Mouse (Mus musculus) embryo, embryonic 11.5 days (tissue): ENCODE measurements around the gene Hmces.
A peak's percentile ranks its signal among the peaks of the same experiment; 100 is the strongest.

ENCODE experiments used
- DNase-seq: peaks from one replicate; pipeline ENCODE4 v3.0.0-alpha.2; 2012; ENCODE audit warnings: low read depth, low spot score

Gene Hmces

DNA sequence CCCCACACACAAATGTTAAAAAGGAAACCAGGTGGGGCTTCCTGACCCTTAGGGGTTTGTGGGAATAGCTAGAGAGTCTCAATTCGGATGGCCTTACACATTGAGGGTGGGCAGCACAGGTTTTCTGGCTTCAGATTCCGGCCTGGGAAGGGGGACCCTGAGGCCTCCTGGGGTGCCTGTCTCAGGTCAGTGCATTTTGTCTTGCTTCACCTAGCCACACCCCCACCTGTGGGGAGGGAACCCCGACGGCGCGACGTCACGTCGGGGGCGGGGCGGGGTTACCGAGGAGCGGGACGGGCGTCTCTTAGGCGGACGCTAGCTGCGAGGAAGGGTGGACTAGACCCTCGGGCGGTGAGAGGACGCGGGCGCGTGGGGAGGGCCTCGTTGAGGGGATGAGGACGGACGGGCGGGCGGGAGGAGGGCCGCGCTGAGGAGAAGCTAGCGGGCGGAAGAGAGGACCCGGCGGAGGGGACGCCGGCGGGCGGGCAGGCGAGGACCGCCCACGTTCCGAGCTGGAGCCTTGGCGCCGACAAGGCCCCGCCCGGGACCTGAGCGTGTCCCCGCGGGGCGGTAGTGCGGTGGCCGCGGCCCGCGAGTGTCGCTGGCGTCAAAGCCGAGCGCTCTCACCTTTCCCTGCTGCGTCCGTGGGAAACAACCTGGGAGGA, at the start of gene Hmces:
TSS of gene Hmces (plus strand) at position 275 of the 665 bp plus-strand sequence.
- DNase-seq = peak; percentile 56

DNA sequence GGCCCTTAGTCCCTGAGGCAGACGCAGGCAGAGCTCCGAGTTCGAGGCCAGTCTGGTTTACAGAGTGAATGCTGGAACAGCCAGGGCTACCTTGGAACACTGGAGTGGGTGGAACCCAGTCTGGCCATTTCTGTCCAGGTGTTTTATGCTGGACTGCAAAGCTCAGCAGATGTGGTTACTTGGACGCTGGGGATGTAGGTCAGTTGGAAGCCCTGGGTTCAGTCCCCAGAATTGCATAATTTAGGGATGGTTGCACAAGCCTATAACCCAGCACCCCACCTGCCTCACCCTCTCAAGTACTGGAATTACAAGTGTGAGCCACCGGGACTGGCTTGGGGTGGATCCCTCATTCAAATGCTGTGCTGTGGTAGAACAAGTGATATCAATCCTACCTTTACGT, 47.5 kb upstream of the Hmces start:
- no peak for DNase-seq

DNA sequence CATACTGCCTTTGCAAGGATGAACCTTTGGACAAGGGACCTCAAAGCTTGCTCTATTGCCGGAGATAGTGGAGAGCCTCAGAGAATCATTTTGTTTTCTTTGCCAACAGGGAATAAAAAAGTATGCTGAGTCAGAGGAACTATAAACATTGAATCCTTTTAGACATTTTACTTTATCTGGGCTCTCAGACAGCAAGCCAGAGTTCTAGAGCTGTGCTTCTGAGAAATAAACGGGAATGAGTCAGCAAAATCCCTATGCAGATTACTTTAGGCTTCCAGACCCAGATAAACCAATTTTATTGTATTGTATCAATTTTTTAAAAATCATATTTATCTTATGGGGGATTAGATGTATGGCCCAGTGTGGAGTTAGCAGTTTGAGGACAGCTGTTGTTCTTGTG, 46.5 kb upstream of the Hmces start:
- no peak for DNase-seq

DNA sequence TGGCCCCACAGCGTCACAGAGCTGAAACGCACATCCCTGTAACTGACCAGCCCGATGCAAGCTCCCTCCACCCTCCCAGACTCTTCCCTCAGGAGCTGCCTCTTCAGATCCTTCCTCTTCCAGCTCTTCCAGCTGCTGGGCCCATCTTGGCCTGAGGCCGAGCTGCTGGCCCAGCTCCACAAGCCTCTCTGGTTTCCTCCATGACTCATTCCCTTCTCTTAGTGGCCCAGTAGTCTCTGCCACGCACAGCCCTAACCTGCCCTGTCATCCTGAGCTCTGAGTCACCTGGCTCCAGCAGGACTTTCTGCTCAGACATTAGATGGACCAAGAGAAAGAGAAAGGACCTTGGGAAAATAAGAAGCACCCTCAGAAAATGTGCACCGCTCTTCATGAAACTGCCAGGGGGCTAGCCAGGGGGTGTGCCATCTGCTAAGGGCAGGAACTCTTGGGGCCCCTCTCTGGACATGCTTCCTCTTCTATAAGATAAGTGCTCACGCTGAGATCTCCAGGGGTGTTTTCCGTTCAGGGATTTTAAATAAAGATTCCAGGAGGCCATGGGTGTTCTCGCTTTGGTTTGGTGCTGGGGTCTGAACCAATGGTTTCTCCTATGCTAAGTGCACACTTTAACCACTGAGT, 44.7 kb upstream of the Hmces start:
- no peak for DNase-seq

DNA sequence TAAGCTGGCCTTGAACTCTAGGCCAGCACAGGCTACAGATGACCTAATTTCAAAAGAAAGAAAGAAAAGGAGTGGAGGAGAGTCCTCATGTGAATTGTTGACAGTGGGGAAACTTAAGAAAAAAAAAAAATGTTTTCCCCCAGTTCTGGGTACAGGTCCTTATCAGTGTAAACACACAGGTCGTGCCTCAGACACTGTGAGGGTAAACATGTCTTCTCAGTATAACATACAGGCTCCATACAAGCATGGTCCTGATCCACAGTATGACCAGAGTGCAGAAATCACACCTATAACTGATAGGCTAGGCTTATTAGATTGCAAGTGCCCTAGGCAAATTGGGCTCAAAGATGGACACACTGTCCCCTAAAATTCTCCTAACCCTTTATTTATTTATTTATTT, 43.3 kb upstream of the Hmces start:
- DNase-seq = no peak

DNA sequence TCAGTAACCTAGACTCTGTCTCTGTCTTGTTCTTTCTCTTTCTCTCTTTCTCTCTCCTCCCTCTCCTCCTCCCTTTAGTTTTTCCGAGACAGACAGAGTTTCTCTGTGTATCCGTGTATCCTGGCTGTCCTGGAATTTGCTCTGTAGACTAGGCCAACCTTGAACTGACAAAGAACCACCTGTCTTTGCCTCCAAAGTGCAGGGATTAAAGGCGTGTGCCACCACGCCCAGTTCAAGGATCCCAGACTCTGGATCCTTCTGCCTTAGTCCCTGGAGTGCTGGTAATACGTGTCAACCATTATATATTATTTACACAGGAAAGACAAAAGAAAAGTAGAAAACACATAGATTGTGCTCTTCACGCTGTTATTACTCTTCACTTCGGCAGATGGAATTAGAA, 42.5 kb upstream of the Hmces start:
- no peak for DNase-seq

DNA sequence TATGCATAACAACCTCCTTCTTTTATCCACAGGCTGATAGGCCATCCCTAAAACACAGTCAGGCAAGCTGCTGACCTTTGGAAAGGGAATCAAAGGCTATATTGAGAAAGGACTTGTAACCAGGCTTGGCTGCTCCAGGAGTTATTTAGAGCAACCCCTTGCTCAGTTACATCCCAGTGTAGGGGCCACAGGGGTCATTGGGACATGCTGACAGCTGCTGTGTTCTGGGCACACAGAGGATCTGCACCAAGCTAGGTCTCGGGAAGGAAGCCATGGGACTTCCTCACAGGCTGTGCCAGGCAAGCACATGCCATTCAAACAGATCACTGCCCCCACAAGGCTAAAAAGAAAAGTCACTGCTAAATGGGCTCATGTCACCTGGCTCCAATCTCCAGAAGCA, 40.6 kb upstream of the Hmces start:
- DNase-seq = no peak

DNA sequence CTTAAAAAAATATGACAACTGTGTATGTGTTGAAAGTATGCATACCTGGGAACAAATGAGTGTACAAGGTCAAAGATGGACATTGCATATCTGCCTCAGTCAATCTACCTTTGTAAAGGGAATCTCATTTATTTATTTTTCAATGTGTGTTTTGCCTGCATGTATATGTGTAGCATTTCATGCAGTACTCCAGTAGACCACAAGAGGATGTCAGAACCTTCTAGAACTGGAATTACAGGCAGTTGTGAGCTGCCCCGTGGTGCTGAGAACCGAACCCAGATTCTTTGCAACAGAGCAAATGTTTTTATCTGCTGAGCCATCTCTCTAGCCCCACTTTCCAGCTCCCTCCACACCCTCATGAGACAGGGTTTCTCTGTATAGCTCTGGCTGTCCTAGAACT, 39.8 kb upstream of the Hmces start:
- DNase-seq = no peak

DNA sequence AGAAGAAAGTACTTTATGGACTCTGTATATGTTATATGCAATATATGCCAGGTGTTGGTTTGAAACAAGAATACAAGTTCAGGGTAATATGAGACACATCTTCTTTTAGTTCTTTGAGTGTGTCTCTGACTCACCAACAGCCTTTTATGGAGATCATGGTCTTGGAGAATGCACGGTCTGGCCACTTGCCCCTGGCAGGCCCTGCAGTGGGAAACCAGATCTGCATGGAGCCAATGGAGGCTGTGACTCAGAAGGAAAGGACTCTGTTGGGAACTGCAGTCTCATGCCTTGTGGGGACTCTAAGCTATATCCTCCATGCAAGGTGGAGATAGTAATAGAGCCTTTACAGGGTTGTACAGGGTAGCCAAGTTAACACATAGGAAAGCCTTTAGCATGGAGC, 38.7 kb upstream of the Hmces start:
- DNase-seq = no peak

DNA sequence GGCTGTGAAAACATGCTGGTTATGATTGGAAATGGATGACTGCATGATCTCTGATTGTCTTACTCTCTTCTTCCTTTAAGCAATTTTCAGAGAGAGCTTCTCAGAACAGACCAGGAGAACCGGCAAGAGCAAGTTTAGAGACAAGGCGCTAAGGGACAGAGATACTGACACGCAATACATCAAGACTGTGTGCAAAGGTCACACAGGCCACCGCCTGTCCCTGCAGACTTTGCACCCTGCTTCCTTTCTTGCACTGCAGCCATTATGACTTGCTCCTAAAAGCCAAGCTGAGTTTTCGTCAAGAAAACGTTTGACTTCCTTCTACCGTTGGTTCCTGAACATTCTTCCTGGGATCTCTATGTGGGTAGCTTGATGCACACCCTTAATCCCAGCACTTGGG, 38.2 kb upstream of the Hmces start:
- no peak for DNase-seq

DNA sequence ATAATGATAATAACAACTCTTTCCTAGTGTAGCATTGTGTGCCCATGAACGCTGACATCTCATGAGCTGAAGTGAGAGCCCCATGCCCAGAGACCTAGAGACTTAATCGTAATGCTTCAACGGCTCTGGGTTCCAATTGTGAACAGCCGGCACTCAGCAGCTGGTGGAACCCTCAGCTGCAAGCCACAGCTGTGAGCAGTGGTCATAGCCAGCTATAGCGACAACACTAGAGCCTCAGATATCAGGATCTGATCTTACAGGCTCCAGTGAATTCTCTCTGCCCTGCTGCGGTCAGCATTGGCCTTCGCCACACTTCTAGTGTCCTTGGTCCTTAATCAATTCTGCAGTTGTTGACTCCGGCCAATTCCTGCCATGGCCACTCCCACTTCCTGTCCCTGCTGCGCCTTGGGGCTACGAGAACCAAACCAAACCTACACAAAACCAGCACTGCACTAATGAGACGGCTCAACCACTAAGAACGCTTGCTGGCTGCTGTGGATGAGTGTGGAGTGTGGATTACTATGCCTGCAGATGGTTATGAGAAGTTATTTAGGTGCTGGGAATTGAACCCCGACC, 37.6 kb upstream of the Hmces start:
- DNase-seq = no peak

DNA sequence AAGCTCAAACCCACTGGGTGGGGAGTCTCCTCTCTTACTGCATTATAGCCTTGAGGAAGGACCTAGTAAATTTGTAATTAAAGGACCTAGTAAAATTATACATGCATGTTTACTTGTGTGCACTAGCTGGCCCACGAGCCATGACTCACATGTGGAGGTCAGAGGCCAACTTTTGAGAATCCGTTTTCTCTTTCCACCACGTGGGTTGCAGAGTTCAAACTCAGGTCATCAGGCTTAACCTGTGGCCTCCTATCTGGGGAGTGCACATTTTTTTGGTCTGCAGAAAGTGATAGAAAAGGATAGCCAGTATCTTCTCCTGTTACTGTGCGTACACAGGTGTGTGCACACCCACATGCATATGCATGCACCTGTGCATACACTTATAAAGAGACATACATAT, 34.7 kb upstream of the Hmces start:
- DNase-seq = no peak

DNA sequence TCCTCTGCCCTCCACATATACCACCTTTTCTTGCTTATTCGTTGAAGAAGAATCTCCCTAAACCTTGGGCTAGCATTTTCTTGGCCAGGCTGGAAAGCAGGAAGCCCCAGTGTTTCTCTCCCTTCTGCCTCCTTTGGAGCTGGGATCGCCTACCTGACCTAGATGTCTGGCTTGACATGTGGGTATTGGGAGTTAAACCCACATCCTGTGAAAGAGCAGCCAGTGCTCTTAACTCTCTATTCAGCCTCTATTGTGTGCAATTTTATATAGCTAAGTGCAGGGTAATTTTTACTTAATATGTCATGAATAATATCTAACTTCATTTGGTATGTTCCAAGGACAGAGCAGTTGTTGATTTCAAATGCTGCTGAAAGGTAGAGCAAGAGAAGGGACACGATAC, 34.1 kb upstream of the Hmces start:
- DNase-seq = no peak

DNA sequence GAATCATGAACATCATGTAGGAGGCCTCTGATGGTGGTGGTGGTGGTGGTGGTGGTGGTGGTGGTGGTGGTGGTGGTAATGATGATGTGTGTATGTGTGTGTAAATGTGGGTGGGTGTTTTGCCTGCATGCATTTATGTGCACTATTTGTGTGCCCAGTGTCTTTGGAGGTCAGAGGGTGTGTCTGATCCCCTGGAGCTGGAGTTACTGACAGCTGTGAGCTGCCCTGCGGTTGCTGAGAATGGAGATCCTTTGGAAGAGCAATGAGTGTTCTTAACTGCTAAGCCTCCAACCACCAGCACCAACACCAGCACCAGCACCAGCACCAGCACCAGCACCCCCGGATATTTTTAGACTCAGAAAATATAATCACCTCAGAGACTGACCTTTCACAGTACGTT, 31.5 kb upstream of the Hmces start:
- no peak for DNase-seq

DNA sequence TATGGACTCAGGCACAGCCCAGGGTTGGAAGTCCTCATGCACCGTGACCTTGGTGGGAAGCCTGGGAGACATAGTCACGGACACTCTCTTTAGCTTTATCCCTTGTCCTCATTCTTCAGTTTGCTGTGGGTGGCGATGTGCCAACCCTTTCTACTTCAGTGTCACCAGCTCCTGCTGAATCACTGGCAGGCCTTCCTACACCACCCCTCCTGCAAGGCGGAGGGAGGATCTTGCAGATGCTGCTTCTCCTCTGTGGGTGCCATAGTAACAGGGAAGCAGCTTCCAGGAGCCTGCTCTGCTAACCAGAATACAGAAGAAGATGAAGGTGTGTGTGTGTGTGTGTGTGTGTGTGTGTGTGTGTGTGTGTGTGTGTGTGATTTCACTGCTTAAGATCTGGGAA, 30.9 kb upstream of the Hmces start:
- no peak for DNase-seq

DNA sequence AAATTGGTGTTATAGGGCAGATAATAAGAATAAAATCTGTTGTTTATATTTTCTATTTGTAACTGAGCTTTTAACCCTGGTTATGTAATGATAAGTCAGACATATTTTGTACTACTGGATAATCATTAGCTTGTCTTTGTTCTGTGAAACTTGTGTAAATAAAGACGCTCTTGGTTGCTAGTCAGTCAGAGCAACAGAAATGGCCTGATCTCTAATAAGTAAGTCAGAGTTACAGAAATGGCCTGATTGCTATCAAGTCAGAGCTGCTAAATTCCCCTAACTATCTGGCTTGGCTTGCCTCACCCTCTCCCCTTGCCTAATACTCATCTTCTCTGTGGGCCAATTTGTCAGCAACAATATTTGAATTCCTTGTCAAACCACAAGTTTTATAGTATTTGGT, 27.0 kb upstream of the Hmces start:
- no peak for DNase-seq

DNA sequence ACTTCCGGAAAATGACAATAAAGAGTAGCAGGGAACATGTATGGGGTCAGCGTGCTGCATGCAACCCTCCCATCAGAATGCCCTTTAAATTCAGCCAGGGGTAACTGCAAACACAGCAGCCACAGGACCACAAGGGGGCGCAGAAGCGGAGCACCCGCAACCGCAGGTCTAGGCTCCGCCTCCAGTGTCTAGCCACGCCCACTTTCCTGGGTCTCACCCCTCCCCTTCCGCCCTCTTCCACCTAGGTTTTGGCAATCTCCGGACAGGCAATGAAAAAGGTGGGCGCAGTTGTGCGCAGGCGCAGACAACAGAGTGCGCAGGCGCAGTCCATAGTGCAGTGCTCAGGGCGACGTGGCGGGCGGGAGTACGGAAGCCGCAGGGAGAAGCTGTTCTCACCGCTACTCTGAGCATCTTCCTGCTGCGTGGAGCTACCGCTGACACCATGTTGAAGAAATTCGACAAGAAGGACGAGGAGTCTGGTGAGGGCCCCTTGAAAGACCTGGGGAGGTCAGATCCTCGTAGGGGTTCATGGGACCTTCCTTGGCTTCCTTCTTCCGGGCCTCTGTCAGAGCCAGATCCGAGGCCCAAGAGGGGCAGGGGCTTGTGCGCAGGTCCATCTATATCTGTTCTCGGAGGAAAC, 26.0 kb upstream of the Hmces start, which contains the start of gene Copg1:
TSS of gene Copg1 (plus strand) at position 221 of the 640 bp plus-strand sequence.
- peak; percentile 99 for DNase-seq

DNA sequence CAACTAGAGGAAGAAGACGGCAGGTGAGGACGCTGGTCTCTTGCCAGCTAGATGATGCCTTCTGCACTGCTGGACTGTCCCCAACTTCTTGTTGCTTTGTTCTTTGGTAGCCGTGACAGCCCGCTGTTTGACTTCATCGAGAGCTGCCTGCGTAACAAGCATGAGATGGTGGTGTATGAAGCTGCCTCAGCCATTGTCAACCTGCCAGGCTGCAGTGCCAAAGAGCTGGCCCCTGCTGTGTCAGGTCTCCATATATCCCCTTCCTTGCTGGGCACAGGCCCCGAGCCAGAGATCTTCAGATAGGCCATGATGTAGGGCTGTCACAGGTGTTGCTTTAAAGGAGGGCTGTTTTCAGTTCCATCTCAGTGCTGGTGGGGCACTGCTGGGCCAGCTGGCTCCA, 19.8 kb upstream of the Hmces start:
- no peak for DNase-seq

DNA sequence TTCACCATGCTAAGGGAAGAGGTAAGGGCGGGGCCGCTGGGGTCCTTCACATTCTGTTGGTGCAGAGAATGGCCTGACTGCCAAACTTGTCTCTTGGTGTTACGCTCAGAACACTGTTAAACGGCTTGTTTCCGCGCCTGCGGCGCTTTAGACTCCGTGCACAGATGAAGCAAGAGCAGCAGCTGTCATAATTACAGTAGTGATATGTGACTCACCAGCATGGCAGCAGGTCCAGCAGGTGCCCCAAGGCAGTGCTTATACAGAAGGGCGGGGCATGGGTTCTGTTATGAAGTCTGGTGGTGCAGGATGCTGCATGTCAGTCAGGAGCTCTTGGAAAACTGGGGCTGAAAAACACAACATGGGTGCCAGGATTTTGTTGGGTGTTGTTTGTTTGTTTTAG, 15.7 kb upstream of the Hmces start:
- DNase-seq = no peak

DNA sequence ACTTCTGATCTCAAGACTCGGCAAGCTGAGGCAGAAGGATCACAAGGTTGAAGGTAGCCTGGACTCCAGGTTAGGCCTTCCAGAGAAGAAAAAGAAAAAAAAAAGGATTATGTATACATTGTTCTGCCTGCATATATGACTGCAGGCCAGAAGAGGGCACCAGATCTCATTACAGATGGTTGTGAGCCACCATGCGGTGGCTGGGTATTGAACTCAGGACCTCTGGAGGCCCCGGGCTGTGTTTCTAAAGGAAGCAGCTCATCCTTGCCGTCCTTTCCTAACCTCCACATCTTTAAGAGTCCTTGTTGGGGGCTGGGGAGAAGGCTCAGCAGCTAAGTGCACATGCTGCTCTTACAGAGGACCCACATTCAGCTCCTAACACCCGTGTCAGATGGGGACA, 7.1 kb upstream of the Hmces start:
- DNase-seq = no peak

DNA sequence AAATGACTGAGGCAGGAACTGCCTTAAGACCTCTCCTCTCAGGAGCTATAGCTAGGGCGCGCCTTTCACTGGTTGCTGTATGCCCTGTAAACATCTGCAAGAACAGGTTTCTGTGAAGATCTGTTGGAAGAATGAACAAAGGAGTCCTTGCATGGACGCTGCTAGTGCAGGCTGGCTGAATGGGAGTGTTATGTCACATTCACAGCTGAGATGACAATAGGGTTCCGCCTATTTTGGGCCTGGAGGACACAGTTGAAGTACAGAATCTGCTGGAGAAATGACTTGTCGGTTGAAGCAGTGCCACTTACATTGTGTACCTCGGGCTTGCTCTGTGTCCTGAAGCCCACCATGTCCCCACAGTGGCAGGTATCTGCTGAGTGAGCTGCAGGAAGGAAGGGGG, 4.6 kb upstream of the Hmces start:
- no peak for DNase-seq

DNA sequence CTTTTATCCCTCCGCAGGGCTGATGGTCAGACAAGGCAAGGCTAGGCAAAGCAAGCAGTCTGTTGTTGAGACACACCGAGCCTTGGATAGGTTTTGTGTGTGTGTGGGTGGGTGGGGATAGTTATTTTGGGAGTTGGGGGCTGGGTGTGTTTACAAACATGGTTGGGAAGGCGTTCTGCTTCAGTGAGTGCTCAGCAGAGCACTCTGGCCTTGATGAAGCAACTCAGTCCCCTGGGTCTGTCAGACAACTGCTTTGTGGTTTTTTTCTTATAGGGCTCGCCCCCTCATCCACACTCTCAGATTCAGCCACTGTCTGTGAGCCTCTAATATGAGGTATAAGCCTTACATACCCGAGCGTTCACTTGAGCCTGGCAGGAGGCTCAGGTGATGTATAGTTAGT, 2.2 kb upstream of the Hmces start:
- no peak for DNase-seq
